Mouse (Mus musculus) frontal cortex, postnatal 10 days (tissue): ENCODE measurements at regions not wholly inside any gene's neighbourhood (a gene's known extent, or its start where the extent isn't known, plus 50 kb on each side); places are given as distances from the start of the nearest gene placed in this dataset.

ENCODE experiments used
- DNase-seq, 2 experiments: peaks; one replicate each; pipeline ENCODE4 v3.0.0; 2022; ENCODE audit warnings: low spot score in 2 of 2, mixed read lengths in 1 of 2

DNA sequence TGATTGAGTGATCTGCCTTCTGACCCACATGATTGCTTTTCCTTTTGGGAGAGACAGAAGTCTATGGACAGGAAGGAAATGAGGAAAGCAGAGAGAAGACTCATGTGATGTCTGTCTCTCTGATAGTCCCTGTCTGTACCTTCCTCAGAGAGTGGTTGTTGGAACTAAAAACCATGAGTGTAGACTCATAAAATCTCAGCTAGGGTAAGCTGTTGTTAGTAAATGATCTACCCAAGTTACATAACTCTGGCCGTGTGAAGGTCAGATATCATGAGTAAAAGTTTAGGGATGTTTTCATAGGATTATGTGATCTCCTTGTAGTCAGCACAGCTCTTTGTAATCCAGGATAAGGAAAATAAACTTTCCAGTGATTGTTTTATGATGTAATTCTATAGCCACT, 183.0 kb upstream of the Slc30a5 start:
- DNase-seq, result no peak

DNA sequence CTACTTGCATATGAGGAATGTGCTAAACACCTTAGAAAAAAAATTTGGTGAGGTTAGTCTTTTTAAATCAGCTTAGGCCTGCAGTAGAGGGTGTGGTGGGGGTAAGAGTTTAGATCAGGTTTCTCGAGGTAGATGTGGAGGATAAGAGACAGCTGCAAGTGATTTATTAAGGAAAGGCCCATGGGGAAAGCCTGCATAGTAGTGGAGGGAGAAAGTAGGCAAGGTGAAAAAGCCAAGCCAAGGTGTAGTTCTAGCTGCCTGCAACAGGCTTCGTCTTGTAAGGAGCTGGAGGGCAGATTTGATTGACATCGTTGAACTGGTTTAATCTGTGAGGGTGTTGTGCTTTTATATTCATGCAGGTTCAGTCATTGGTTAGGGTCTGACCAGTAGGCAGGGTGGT, 182.2 kb upstream of the Slc30a5 start:
- DNase-seq, result no peak

DNA sequence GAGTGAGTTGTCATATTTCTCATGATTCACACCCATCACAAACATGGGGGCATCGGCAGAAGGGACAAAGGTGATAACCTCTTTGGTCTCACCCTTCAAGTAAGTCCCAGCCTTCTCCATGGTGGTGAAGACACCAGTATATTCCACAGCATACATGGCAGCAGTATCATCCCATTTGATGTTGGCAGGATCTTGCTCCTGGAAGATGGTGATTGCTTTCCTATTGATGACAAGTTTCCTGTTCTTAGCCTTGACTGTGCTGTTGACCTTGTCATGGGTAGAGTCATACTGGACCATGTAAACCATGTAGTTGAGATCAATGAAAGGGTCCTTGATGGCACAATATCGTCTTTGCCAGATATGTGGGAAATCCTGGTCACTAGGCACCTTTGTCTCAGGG, 180.4 kb upstream of the Slc30a5 start:
- DNase-seq, result no peak

DNA sequence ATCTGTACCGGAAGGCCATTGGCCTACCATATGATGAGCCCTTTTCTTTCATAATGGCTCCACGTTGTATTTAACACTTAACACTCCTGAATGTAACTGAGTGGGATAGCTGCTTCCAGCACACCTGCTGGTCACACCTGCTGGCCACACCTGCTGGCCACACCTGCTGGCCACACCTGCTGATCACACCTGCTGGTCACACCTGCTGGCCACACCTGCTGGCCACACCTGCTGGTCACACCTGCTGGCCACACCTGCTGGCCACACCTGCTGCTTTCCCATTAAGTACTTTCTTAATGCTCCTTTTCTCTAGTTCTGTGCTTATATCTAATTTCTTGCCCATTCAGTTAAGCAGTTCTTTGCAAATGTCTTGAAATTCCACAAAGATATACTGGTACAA, 157.4 kb upstream of the Slc30a5 start:
- DNase-seq, result no peak

DNA sequence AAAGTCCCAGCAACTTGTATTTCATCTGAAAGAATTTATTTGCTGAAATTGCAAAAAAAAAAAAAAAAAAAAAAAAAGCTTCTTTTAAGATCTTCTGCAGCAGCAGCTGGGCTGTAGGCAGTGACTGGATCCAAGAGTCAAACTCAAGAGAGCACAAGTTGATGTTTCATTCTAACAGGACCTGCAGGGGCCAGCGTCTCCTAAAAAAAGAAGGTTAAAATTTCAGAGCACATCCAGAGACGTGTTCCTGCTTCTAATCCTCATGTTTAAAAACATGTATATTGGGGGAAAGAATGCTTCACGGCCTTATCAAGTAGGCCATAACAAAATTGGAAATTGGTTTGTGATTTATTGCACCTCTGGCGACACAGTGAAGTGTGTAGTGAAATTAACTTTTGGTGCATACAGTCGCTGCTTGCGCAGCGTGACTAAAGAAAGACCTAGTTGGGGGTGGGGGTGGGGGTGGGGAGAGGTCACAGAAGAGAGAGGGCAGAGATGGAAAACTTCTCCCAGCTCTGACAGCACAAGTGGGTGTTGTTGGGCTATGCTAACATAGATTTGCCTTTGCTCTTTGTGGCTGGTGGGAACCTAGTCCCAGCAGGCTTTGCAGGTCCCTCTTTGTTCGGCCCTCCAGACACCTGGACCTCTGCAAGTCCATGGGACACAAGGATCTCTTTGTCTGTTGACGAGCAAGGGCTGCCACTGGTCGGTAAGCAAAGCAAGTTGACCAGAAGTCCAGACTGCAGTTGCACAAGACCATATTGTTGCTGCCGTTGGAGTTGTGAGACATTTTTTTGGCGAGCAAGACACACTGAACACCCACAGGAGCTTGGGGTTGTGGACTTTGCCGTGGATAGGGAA, 155.7 kb upstream of the Slc30a5 start:
- DNase-seq, result peak in 1 of 2 experiments; percentile 7

DNA sequence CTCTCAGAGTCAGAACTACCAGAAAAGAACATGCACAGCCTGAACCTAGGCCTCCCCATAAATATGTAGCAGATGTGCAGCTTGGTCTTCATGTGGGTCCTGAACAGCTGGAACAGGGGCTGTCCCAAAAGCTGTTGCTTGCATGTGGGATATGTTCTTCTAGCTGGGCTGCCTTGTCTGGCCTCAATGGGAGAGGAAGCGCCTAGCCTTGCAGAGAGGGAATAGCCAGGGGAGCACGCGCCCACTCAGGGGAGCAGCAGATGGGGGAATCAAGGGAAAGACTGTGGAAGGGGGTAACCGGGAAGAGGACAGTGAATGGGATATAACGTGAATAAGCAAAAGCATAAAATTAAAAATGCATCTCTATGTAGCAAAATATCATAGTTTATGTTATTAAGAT, 154.9 kb upstream of the Slc30a5 start:
- DNase-seq, result no peak

DNA sequence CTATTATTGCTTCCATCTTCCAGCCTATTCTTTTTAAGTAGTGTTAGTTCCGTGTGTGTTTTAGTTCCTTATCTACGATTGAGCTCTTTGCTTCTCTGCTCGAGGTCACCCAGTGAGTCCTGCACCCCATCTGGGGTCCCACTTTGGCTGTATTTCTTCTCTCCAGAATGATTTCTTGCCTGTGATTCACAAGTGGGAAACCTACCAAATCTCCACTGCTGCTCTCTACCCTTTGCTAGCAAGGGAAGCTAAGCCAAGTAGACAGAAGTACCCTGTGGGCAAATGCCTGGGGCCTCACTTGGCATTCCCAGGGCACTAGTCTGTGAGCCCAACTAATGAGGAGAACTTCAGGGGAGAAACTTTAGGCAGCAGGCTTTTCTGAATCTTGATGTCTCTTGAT, 142.5 kb upstream of the Slc30a5 start:
- no peak for DNase-seq

DNA sequence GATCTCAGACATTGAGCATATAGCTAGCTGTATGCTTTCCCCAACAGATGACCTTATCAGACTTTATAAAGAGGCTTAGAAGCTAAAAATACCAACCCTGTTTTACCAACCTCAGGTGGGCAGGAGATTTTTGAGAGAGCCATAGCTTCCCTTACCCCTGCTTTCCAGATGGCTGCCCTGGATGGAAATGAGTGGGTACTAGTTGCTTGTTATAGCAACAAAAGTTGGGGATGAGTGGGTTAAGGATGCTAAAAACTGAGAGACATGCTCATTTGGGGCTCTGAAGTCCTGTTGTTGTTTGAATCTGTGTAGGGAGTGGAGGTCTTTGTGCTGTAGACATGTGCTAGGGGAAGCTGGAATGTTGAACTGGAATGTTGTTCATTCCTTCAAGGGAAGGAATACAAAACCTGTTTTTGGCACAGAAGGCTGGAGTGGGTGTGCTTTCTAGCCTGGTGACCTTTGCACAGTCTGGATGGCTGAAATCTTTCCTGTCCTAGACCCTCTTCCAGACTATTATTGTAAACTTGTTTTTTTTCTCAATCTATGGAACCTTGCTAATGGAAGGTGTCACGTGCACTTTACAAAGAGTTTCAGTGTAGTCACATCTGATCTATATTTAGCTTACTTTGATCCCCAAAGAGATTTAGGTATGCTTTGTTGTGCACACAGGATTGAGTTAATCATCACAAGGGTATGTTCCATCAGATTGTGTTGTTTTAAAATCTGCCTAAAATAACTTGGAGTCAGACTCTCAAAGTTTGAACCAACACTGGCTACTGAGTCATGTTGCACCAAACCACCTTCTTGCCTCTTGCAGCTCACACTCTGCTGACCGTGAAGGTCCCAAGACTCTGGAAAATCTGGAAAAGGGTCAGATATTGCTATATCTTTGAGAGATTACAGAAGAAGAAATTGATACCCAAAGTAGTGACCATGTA, 138.1 kb upstream of the Slc30a5 start:
- no peak for DNase-seq

DNA sequence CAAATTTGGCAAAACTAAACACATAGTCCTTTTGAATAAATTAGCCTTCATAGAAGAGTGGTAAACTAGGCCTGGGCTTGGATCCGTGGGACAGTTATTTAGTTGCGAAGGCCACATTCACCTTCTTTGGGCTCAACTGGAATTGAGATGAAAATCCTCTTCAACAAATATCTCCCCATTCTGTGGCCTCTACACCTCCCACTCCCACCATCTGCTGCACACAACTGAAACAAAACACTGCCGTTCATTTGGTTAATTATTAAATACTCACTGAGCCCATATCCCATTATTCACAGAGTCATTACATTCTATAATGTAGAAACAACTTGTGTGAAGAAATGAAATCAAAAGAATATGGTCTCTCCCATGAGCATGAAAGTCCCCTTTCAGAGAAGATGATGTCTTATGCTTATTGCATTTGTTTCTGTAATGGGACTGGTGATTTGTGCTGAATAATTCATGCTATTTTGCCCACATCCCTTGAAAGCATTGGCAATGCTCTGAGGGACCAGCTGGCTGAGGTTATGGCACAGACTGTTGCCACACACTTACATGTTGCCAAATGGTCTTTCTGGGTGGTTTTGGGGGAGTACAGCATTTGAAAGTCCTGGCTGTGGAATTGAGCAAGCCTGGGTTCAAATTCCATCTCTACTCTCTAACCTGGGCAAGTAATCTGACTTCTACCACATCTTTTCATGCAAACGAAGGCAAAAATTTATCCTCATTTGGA, 129.7 kb upstream of the Slc30a5 start:
- no peak for DNase-seq

DNA sequence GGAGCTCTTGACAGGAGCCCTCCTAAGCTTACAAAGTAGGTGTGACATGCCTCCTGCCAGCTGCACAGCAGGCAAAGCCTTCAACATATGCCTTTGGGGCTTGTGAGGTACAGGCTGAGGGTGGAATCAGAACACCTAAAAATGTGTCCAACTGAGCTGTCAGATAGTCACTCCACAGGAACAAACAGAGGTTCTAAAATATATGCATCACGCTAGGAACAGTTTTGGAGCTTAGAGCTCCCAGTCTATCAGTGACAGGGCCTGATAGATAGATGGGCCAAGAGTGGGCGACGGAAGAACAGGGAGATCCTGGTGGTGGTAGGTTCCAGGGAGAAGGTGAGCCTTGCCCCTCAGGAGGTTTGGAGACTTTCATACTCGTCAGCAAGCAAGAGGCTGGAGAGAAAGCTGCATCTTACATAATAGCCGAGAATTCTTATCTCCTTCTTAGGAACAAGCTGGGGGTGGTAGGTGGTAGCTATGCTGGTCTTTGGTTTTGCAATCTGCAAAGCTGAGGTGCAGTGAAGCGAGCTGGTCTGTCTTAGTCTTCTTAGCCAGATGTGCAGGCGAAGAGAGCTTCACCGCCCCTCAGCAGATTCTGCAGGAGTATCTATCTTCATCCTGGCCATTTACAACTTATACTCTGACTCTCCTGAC, 121.5 kb upstream of the Slc30a5 start:
- peak in 1 of 2 experiments; percentile 13 for DNase-seq

DNA sequence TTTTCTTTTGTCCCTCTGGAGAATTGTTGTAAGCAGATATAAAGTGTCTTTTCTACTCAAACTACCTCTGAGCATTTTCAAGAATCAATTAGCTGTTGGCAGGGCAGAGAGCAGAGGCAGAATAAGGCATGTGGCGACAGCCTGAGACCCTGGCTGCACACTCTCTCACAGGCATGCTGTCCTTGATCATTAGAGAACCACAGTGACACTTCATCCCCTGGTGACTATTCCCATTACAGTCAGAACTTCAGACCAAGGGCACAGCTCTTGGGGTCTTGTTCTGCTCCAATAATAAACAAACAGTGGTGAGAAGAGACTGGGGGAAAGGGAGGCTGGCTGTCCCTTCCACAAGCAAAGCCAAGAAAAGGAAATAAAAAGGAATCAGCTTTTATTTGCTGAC, 120.9 kb upstream of the Slc30a5 start:
- no peak for DNase-seq

DNA sequence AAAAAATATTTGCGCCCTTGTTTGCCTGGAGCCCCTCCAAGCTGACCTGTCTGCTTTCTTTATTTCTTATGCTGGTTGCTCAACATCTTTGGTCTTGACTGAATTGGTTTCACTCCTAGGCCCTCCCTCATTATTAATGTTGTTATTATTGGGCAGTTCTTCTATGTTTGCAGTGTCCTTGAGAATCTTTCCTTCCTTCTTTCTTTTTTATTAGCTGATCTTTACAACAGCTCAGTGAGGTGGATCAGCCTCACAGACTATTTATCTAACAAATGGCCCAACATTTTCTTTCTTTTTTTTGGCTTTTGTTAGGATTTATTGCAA, 117.9 kb upstream of the Slc30a5 start:
- DNase-seq, result no peak

DNA sequence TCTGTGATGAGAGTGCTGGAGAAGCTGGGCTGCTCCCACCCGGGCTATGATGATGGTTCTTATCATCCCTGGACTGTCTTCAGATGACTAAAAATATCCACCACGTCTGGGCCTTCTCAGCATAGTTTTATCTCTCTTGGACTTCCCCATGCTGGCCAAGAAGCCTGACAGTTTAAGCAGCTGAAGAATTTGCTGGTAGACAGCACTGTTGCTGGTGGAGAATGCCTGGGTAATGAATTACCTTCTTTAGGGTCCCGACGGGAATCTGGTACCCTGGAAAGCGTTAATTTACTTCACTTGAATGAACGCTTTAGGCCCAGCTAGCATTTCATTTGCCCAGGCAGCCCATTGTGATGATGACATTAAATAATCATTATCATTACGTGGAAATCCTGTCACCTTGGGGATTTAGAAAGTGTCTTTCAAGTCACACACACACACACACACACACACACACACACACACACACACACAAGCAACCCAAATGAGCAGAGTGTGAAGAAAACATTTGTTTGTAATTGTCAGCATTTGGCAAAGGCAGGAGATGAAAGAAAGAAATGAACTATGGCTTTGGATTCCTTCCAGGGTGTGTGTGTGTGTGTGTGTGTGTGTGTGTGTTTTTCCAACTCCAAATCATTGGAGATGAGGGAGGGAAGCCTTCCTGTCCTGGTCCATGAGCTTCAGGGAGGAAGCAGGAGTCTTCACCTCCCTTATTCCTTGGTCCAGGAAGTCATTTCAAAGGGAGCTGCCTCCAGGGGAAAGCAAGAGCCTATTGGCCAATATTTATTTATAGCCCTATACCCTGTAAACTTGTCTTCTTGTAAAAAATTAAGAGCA, 117.3 kb upstream of the Slc30a5 start:
- no peak for DNase-seq

DNA sequence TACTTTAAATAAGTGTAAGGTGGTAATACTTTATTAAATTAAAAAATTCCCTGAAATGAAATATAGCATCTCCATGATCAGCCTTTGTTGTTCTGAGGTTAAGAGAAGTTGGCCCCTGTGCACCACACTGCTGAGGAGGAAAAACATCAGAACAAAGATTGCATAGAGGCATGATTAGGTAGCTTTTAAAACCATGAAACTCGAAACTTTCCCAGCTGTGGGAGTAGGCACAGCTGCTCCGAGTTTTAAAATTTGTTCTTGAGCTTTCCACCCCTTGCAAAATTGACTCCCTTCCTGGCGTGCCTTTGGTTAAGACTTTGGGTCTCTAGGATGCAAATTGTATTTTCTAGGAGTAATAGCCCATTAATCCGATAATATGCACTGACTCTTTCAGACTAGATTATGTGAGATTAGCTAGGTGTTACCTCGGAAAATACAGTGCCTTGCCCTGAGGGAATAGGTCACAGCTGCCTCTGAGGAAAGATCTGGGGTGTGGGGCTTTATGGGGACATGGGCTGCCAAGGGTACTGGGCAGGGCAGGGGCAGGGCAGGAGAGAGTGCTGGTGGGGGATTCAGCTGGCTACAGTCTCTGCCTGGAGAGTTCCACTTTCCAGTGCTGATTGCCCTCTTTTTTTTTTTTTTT, 110.1 kb upstream of the Slc30a5 start:
- DNase-seq, result no peak

DNA sequence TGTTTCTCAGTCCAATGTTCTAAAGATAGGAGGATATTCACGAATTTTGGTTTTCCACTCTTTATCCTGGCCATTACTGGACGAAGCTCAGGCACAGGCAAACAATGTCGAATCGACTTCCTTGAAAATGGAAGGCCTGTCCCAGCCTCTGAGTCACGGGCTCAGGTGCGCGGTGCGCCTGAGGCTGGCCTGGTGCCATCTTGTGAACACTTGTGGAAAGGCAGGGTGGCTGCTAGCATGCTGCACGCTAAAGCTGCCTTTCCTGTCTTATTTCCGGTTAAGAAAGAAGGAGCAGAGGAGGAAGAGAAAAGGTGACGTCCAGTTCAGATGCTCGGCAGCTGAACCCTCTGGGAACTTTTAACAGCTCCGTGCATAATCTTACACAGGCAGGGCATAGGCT, 107.6 kb upstream of the Slc30a5 start:
- no peak for DNase-seq

DNA sequence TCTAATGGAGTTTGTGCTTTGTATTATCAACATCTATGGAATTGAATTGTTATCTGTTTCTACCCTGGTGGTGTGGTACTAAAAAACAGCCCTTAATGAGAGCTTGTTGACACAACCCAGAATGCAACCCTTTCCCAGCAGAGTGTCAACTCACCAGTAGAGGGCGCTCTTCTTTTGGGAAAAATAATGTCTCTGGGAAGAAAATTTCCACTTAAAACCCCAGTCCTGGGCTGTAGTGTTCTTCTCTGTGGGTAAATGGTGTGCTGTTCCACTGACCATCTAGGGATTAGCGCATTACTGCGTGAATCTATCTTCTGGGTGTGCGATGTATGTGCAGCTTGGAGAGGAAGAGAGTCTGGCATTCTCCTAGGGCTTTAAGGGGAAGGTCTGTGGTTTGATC, 106.5 kb upstream of the Slc30a5 start:
- peak in 1 of 2 experiments; percentile 39 for DNase-seq

DNA sequence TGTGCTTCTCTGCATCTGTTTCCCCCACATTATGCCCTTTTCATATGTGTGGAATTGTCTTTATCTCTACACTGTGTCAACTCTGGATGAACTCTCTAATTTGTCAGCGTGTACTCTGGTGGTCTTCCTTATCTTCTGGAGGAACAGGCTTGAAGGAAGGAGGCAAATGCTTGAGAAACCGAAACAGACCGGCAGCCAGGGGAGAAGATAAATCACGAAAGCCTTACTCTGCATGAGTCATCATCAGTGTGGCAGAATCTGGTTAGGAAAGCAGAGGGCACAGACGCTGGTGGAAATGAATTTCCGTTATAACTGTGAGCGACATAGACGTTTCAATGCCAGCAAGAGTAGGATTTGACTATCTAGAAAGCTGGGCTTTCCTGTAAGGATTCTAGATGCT, 100.0 kb upstream of the Slc30a5 start:
- no peak for DNase-seq

DNA sequence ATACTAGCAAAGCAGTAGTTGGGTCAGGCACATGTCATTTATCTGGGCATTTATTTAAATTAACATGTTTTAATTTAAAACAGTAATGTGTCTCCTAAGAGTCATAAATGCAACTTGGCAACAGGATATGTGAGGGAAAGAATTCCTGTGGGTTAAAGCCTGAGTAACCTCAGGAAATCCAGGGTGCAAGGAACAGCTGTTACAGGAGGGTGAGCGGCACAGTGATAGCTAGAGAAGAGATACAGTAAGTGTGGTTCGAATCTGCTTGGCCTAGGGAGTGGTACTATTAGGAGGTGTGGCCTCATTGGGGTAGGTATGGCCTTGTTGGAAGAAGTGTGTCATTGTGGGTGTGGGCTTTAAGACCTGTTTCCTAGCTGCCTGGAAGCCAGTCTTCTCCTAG, 66.3 kb upstream of the Slc30a5 start:
- DNase-seq, result no peak

DNA sequence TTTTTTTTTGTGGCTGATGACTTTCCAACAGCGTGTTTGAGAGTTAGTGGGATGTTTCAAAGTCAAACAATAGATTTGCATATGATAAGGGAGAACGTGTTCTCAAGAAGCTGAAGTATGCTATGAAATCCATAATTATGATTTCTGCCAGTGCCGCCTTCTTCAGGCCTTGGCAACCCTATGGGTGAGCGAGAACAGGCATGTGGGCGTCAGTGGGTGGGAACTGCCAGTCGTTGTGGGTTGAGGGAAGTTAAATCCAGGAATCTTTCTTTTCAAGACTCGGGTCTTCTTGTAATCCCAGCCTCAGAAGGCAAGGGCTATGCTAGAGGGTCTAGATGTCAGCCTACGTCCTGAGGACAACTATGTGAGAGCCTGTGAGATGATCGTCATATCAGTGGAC, 60.6 kb upstream of the Slc30a5 start:
- no peak for DNase-seq

DNA sequence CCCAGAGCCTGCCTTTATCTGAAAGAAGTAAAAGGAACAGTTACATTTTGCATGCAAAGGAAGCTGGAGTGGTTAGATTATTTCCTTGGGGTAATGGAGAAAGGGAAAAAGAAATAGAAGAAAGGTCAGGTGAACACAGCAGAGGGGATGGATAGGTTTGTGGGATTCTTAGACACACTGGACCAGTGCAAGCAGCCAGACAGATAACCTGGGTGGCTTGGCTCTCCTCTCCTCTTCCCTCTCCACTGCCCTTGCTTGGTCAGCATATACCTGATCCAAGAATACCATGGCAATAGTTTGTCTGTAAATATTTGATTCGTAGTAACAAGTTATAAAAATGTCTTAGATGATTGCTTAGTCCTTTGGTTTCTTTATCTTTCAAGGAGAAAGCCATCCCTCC, 59.9 kb upstream of the Slc30a5 start:
- no peak for DNase-seq
